Mouse (Mus musculus): ENCODE data around the gene Cep170b.

The Cep170b gene

GRCm38 (mm10) chr12:112763176-112763575 is 42.9 kb downstream of the Cep170b start:
- 85% methylated on average over 4 of the region's 4 CpGs for WGBS

GRCm38 (mm10) chr12:112764141-112764540 is 43.9 kb downstream of the Cep170b start:
- WGBS: 84% methylated on average over 5 of the region's 5 CpGs

GRCm38 (mm10) chr12:112764991-112765390 is 44.7 kb downstream of the Cep170b start:
- WGBS: 93% methylated on average over 7 of the region's 7 CpGs

- whole genome bisulfite sequencing: 88% methylated on average over 7 of the region's 7 CpGs
Measured at GRCm38 (mm10) chr12:112766586-112766985, 46.3 kb downstream of the Cep170b start.

- 93% methylated on average over 16 of the region's 16 CpGs for WGBS
Measured at GRCm38 (mm10) chr12:112767036-112767890, 47.0 kb downstream of the Cep170b start.

GRCm38 (mm10) chr12:112768166-112768565 is 47.9 kb downstream of the Cep170b start:
- WGBS: 92% methylated on average over 8 of the region's 8 CpGs

- 79% methylated on average over 6 of the region's 6 CpGs for WGBS
Measured at GRCm38 (mm10) chr12:112769031-112769430, 48.8 kb downstream of the Cep170b start.

GRCm38 (mm10) chr12:112769751-112770150 is 49.5 kb downstream of the Cep170b start:
- WGBS: 80% methylated on average over 2 of the region's 2 CpGs

GRCm38 (mm10) chr12:112770396-112770795 is 50.1 kb downstream of the Cep170b start:
- 84% methylated on average over 4 of the region's 4 CpGs for WGBS

- 90% methylated on average over 14 of the region's 14 CpGs for WGBS
Measured at GRCm38 (mm10) chr12:112772306-112772705, 52.1 kb downstream of the Cep170b start.

- 72% methylated on average over 9 of the region's 9 CpGs for WGBS
Measured at GRCm38 (mm10) chr12:112773366-112773765, 53.1 kb downstream of the Cep170b start.

- 74% methylated on average over 6 of the region's 6 CpGs for WGBS
Measured at GRCm38 (mm10) chr12:112774026-112774425, 53.8 kb downstream of the Cep170b start.

- 92% methylated on average over 10 of the region's 10 CpGs for WGBS
Measured at GRCm38 (mm10) chr12:112774481-112774880, 54.2 kb downstream of the Cep170b start.

GRCm38 (mm10) chr12:112791026-112791425 is 70.8 kb downstream of the Cep170b start:
- 70% methylated on average over 8 of the region's 8 CpGs for WGBS

GRCm38 (mm10) chr12:112793601-112794355 is 73.5 kb downstream of the Cep170b start:
- 77% methylated on average over 13 of the region's 13 CpGs for WGBS

GRCm38 (mm10) chr12:112794356-112794816 is 74.1 kb downstream of the Cep170b start:
- 45% methylated on average over 7 of the region's 7 CpGs for WGBS

- WGBS: 95% methylated on average over 5 of the region's 5 CpGs
Measured at GRCm38 (mm10) chr12:112794998-112795397, 74.7 kb downstream of the Cep170b start.

- WGBS: 65% methylated on average over 18 of the region's 18 CpGs
Measured at GRCm38 (mm10) chr12:112795466-112796104, 75.3 kb downstream of the Cep170b start.

Measured in cerebral cortex, adult 2 months (tissue).